Mouse (Mus musculus): ENCODE measurements around the gene Sgtb. TPM values are rescaled to one million over a fixed set of nuclear protein-coding genes. Genes with fewer than 3 reads are reported as not detected.

Sgtb gene
- total RNA-seq, 2 experiments from 2014 or later, result not detected

- peak; percentile 72 for ATAC-seq (replicated peaks; ENCODE audit: poor library complexity)
Observed at GRCm38 (mm10) chr13:104177796-104178649, 68.5 kb downstream of the Sgtb start, which contains the start of gene Trappc13. TSS of gene Trappc13 (minus strand) at chr13:104178469.

GRCm38 (mm10) chr13:104178650-104179121, 69.1 kb downstream of the Sgtb start, which contains the start of gene Trim23:
TSS of gene Trim23 (plus strand) at chr13:104178797.
- peak; percentile 87 for ATAC-seq (replicated peaks; ENCODE audit: poor library complexity)

- no peak; the same call in 1 of the 2 replicates for ATAC-seq (replicated peaks; ENCODE audit: poor library complexity)
Observed at GRCm38 (mm10) chr13:104179176-104179888, 69.8 kb downstream of the Sgtb start.

DNA sequence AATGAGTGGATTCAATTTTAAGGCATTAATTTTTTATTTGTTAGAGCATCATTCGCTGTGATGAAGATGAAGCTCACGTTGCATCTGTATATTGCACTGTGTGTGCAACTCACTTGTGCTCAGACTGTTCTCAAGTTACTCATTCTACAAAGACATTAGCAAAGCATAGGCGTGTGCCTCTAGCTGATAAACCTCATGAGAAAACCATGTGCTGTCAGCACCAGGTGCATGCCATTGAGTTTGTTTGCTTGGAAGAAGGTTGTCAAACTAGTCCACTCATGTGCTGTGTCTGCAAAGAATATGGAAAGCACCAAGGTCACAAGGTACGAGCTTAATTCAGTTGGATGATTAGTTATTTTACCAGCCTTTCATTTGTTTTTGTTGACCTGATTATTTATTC, 77.8 kb downstream of the Sgtb start:
- no peak for ATAC-seq (replicated peaks; ENCODE audit: poor library complexity)

Other genes starting within 250 kb of the Sgtb start
- gene Erbin, start 189.2 kb upstream of the Sgtb start, total RNA-seq (2015), result 86.9 and 96.9 TPM in 2 replicates
- 72.9 and 92.5 TPM in 2 replicates for gene Erbin, start 189.2 kb upstream of the Sgtb start, total RNA-seq (2017)
- gene Nln, start 127 bp upstream of the Sgtb start, total RNA-seq (2015), result 33.0 and 38.0 TPM in 2 replicates
- gene Nln, start 127 bp upstream of the Sgtb start, total RNA-seq (2017), result 39.1 and 46.9 TPM in 2 replicates
- 59.3 and 63.4 TPM in 2 replicates for gene Trappc13, start 68.7 kb downstream of the Sgtb start, total RNA-seq (2015)
- gene Trappc13, start 68.7 kb downstream of the Sgtb start, total RNA-seq (2017), result 67.6 and 69.5 TPM in 2 replicates
- 12.8 and 12.9 TPM in 2 replicates for gene Trim23, start 69.1 kb downstream of the Sgtb start, total RNA-seq (2015)
- gene Trim23, start 69.1 kb downstream of the Sgtb start, total RNA-seq (2017), result 20.8 and 22.2 TPM in 2 replicates
- 43.2 and 43.9 TPM in 2 replicates for gene Cenpk, start 118.9 kb downstream of the Sgtb start, total RNA-seq (2015)
- gene Cenpk, start 118.9 kb downstream of the Sgtb start, total RNA-seq (2017), result 101 and 184 TPM in 2 replicates
- gene Ppwd1, start 119.1 kb downstream of the Sgtb start, total RNA-seq (2015), result 45.7 and 48.1 TPM in 2 replicates
- gene Ppwd1, start 119.1 kb downstream of the Sgtb start, total RNA-seq (2017), result 33.0 and 44.7 TPM in 2 replicates
- gene Adamts6, start 178.1 kb downstream of the Sgtb start, total RNA-seq (2015), result 0.99 and 2.3 TPM in 2 replicates
- gene Adamts6, start 178.1 kb downstream of the Sgtb start, total RNA-seq (2017), result 1.5 and 2.5 TPM in 2 replicates